Mouse (Mus musculus): ENCODE measurements around the gene Fen1.

Fen1 gene

DNA sequence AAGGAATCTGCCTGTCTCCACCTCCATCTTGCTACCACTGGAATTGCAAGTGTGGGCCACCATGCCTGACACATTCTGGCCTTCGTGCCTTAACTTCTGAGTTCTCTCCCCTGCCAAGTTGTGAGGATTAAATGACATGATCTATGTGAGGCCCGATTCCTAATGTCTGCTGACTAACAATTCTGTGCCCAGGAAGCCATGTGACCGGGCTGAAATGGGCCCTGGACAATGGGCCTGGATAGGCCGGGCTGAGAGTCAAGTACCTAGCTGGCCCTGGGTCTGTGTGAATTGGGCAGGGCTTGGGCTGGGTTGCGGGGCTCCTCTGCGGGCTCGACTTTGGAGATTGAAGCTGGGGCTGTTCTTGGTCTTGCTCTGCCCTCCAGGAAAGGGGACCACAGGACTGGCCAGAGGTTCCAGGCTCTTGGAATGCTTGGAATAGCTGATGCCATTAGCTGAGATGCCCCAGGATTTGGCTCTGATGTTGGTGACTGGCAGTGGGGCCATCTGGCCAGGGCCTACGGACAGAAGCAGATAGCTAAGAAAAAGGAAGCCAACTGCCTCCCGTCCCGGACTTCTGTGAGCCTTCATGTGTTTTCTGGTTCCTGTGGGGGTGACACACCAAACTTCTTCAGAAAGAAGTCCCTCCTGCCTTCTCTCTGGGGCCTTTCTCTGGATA is 10.0 kb upstream of the Fen1 start:
- DNase-seq (ENCODE audit: low spot score) = no peak

DNA sequence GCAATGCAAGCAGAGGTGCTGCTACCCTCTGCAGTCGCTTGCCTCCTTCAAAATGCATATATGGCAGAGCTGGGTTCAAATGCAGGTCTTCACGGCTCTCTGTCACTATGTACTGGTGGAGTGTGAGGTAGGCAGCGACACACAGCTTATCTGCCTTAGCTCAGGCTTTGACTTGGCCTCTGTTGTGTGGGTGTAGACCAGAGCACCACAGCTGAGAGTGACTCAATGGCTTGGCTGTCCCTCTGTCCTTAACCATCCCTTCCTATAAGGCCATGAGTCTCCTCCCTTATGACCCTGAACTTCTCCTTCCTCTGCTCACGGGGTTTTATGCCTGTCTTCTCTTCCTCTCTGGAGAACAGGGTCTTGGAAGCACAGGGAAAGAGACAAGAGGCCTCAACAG is 6.9 kb upstream of the Fen1 start:
- no peak for DNase-seq (ENCODE audit: low spot score)

DNA sequence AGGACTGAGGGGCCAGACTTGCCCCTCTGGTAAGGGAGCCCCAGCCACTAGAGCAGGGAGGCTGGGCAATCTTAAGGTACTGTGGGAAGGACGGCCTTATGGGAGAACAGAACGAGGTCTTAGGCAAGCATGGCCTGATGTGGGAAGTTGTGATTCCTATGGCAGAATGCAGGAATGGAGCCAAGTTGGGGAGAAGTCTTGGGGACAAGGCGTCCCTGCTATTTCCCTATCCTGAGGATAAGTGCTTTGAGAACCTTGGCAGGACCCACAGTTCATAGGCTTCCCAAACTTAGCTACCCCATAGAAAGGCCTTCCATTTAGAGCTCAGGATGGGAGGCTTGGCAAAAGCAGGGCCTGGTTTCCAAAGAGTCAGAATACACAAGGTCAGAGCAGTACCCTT is 4.9 kb upstream of the Fen1 start:
- no peak for DNase-seq (ENCODE audit: low spot score)

DNA sequence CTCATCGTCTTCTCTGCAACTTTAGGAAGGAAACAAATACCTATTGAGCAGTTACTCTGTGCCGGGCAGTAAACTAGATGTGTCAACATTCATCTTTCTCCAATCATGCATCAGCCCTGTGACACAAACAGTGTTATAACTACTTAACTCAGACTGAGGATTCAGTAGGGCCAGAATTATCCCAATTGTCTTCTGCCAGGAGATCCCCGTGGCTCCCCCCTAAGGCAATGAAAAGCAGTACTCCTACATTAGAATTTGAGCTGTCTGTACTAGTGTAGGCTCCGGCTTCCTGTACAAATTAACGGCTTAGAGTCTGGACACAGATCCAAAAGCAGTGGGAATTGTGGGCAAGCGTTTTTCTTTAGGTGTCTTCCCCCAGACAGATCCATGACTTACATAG is 1.1 kb upstream of the Fen1 start:
- DNase-seq (ENCODE audit: low spot score) = no peak

DNA sequence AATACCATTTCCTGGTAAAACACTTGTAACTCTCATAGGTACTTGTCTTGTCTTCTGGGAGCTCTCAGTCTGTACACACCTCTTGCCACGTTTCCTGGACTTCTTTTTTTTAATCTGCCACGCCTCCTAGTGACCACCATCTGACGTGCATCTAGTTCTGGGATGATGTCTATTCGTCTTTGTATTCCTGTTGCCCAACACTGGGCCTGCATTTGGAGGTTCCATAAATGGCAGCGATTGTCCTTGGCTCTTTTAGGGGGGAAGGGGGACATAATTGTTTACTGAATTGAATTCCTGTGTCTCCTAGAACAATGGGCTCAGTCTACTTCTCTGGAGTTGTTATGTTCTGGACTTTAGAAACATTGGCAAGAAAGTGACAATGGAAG is 640 bp upstream of the Fen1 start:
- DNase-seq (ENCODE audit: low spot score) = no peak

DNA sequence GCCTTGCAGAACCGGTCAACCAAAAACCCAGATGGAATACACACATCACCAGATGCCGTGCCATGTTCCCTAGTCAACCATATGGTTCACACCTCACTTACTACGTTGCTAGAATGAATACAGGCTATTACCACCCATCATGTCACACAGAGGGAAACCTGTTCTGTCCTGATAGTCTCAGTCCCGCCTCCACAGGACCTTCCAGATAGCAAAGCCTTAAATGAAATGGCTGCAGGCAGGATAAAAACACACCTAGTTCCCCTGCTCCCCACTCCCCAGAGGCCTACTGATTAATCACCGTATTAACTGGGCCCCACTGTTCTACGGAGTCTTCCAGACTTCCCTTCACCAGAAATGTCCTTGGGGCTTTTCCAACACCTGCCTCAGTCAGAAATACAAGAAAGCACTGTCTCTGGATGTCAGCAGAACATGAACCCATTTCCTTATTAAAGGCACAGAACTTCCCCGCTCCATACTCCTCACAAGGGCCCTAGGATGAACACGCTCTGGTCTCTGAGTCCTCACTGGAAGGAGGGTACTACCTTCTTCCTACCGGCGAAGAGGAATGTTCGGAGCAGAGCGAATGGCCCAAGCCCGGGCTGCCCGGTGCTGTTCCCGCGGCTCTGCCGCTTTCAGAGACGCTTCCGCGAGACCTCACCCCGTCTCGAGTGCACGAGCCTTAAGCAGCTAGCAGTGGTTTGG is 672 bp downstream of the Fen1 start:
- DNase-seq (ENCODE audit: low spot score) = no peak

DNA sequence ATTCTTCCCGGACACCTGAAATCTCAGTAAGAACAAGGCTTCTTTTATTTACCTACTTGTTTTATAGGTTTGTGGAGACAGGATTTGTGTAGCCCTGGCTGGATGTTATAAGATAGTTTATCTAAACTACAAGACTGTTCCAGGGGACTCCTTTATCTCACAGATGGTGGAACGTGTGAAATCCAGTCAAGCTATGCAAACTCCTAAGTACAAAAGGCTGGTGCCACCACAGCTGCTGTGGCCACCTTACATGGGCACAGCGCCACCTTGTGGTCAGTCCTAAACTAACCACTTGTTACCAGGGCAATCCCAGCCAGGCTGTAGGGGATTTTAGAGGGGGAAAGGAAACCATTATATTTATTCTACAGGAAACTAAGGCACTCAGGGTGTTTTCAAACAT is 5.2 kb downstream of the Fen1 start:
- DNase-seq (ENCODE audit: low spot score) = peak; percentile 48

DNA sequence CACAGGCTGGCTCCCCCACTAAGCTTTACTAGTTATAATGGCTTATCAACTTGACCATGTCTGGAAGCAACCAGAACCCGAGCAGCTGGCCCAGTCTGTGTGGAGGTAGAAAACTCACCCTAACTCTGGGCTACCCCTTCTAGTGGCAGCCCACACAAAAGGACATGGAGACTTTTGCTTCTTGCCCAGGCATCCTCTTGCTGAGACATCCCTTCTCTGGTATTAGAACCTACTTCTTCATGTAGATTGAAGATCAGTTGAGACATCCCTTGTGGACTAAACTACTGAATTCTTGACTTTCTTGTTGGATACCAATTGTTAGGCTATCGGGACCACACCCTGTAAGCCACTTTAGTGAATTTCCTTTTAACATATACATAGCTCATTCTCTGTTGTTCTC is 5.7 kb downstream of the Fen1 start:
- DNase-seq (ENCODE audit: low spot score) = no peak

DNA sequence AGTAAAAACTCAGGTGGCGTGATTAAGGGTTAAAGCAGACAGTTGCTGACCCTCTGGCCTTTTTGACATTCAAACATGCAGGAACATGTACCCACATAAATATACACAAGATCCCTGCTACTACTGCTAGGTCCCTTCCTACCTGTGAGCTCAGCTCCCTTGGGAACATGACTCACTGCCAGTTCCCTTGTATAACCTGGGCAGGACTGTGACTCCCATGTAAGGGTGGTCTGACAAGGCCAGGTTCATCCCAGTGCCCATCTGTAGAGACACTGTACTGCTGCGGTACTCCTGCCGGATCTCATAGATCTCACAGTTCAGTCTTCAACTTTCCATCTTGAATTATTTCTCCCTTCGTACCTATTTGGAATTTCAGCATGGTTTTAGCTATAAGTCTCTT is 6.8 kb downstream of the Fen1 start:
- no peak for DNase-seq (ENCODE audit: low spot score)

DNA sequence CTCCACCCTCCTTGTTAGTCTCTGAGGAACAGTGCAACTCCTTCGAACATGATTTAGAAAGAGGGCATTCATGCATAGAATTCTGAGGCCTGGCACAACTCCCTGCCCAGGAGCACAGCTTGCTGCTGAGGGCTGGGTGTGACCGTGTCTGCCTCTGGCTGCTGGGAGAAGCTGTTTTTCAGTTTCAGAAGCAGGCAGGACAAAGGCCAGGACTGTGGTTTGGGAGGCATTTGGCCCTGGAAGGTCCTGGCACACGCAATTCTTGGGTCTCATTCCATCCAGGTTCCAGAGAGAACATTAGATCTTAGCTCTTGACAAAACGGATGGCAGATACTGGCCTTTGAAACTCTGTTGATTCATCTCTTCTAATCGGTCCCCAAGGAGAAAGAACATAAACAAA is 8.7 kb downstream of the Fen1 start:
- no peak for DNase-seq (ENCODE audit: low spot score)

DNA sequence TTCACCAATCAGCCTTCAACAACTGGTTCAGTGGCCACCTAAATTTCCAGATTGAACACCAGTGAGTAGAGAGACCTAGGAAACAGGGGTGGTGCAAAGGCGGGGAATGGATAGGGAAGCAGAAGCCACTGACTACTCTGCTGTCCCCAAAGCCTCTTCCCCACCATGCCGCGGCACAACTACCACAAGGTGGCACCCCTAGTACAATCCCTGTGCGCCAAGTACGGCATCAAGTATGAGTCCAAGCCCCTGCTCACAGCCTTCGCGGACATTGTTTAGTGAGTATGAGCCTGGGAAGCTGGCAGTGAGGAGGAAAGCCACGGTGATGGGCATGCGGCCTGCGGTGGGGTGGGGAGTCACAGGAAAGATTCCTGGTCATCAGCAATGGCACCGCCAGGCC is 9.6 kb downstream of the Fen1 start:
- DNase-seq (ENCODE audit: low spot score) = no peak

DNA sequence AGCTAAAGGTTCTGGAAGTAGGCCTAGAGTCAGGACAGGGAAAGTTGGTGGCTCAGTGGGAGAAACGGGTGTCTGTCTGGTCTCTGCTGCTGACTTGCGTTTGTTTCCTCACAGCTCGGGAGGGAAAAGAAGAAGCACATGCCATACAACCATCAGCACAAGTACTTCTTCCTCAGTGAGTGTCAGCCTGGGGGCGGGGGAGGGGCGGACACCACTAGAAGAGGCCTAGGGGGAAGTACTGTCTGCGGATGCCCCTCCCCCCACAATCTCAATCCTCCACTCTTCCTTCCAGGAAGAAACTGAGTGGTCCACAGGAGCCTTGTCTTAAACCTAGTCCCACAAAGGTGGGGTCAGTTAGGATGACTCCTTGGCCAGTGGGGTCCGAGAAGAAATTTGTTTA is 12.6 kb downstream of the Fen1 start:
- DNase-seq (ENCODE audit: low spot score) = no peak

DNA sequence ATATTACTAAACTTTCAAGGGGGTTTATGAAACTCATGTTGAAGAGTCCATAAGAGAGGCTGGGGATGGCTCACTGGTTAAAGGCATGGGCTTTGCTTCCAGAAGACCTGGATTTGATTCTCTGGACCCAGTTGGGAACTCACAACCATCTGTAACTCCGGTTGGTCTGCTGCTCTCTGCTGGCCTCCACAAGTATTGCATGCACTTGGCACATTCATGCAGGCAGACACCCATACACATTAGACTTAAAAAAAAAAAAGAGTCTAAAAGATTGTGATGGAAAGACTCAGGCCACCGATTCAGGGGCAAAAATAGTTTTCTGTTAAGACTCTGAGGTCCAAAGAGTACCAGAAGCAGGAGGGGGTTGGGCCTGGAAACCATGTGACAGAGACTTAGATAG is 13.2 kb downstream of the Fen1 start:
- DNase-seq (ENCODE audit: low spot score) = peak; percentile 42

DNA sequence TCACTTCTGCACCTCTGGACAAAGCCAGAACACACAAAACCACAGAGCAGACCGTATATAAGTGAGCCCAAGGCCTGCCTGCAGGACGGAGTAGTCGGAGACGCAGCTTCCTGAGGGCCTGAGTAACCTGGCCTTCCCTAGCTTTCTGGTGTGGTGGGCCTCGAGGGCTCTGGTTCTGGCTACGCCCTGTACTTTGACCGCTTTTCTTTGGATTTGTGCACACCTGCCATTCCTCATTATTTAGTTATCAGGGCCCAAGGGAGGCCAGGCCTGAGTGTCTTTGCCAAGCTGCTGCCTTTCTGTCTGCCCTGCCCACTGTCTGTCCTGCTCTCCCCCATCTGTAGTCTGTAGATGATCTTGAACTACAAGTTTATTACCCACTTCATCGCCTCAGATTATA is 14.0 kb downstream of the Fen1 start:
- DNase-seq (ENCODE audit: low spot score) = no peak

DNA sequence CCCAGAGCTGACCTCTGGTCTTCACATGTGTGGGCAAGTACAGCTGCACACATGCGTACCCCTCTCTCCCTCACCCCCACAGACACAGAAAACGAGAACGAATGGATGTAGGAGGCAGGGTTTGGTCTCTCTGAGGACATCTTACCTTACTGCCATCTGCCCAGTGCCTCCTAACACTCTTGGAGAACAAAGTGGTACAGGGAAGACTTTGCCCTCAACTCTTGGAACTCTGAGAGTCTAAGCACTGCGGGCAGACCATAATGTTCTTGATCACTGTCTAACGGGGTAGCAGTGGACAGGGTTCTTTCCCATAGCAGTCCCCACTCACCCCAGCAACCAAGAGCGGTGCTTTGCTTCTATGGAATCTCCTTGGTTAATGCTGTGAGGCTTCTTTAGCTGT is 14.9 kb downstream of the Fen1 start:
- no peak for DNase-seq (ENCODE audit: low spot score)

DNA sequence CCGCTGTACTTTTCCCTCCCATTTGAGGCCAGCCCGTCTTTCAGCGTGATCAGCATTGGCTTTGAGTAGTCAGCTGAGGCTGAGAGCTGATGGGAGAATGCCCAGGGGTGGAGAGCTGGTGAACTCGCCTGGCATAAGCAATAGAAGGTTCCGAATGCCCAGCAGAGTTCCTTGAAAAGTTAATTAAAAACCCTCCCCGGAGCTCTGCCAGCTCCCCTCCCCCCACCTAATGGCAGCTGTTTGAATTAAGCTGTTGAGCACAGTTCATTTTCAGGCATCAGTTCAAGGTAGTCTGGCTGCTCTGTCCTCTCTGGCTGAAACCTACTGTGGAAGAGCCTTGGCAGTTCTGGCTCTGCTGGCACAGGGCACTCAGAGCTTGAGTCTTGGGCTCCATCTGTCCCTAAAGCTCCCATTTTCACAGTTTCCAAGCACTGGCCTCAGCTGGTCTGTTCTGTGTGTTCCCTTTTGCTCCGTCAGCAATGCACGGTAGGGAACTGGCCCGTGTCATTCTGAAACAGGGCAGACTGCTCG is 15.6 kb downstream of the Fen1 start:
- no peak for DNase-seq (ENCODE audit: low spot score)

DNA sequence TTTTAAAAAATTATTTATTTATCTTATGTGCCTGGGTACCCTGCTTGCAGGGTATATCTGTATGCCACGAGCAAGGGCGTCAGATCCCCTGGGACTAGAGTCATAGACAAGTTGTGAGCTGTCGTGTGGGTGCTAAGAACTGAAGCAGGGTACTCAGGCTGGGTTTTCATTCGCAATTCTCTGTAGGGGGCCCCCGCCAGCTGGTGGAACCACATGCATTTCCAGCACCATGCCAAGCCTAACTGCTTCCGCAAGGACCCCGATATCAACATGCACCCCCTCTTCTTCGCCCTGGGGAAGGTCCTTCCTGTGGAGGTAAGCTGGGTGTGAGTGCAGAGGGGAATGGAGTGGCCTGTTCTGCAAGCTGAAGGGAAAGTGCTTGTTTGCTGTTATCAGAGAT is 17.4 kb downstream of the Fen1 start:
- DNase-seq (ENCODE audit: low spot score) = no peak

DNA sequence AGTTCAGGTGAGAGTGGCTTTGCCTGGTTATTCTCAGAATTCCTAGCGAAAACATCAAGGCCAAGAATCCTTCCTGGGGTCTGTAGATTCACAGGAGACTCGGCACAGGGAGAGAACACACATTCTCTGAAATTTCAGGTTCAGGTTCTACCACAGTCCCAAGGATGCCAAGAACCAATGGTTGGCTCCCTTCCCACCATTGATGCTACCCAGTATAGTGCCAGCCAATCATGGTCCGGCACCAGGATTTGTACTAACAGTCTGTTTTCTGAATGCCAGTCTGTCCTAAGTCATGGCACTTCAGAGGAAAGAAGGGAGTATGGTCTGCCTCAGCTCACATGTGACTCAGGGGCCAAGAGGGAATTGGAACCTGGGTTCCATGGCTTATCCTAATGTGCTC is 18.1 kb downstream of the Fen1 start:
- DNase-seq (ENCODE audit: low spot score) = no peak

DNA sequence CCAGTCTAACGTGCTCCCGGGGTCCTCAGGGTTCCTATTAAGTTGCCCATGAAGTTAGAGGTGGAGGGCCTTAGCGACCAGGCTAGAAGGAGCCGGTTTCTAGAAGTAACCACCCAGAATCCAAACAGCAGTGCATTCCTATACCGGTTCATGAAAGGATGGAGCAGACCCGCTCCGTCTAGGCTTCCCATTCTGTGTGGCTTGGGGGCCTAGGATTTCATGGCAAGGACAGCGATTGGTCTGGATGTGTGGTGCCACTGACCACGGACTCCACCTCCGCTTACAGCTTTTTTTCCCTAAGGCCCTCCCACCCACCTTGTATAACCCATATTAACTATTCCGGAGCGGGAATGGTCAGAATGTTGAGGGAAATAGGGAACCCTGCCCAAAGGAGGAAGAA is 19.9 kb downstream of the Fen1 start:
- DNase-seq (ENCODE audit: low spot score) = no peak

DNA sequence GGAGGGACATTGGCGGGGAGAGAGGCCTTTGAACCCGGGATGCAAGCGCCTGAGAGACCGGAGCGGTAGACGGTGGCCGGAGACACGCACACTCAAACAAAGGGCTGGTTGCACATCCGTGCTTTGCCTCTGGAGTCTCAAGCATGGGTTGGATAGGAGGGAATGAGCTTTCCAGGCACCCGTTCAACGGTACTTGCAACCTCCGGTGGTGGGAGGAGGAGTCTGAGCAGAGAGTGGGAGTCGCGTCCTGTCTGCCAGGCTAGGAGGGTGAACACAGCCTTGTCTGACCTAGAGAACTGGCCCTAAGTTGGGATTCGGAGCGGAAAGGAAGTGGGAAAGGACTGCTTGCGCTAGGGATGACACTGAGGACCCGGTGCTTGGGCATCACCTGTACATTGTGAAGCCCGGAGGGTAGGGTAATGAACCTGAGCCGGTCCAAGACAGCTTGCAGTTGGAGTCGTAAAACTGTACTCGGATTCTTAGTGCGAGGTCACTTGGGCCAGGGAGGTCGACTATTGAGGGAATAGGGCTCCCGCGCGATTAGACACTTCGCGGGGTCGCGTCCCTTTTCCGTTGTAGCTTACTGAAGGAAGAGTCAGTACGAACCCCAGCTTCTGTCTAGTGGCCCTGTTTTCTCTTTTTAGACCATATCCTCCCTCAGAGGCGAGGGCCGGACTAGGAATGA is 20.5 kb downstream of the Fen1 start:
- no peak for DNase-seq (ENCODE audit: low spot score)

DNA sequence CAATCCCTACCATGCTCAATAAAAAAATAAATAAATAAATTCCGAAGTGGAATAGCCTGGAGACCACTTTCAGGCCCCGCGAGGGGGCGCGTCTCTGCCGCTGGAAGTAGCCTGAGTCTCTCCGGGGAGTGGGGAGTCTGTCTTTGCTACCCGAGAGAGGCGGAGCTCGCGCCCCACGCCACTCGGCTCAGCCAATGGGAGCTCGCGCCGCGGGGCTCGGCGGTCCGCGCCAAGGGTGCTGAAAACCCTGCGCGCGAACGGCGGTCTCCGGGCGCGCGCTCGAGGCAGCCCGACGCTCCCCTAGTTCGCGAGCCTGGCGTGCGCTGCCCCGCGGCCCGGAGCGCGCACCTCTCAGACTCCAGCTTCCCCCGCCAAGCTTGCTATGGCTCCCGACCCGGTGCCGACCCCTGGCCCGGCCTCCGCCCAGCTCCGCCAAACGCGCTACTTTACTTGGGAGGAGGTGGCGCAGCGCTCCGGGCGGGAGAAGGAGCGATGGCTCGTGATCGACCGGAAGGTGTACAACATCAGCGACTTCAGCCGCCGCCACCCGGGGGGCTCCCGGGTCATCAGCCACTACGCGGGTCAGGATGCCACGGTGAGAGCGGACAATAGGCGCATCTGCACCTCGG is 21.2 kb downstream of the Fen1 start, which contains the start of gene Fads1:
Fads1 (plus strand) TSS at position 219 of the 629 bp plus-strand sequence.
- peak; percentile 76 for DNase-seq (ENCODE audit: low spot score)

DNA sequence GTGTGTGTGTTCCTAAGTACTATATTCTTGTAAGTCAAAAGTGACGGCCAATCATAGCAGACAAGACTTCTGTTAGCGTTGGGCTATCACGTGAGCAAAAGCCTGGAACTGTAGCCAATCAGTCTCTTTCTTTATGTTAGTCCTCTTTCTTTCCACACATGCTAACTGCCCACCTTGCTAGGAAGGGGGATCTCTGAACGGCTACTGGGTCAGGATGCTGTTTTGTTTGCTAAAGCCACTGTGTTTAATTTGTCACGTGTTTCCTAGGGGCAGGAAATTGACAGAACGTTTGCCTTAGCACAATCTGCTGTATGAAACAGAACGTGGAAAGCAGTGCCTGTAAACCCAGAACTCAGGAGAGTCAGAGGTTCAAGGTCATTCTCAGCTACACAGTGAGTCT is 21.8 kb downstream of the Fen1 start:
- DNase-seq (ENCODE audit: low spot score) = no peak

DNA sequence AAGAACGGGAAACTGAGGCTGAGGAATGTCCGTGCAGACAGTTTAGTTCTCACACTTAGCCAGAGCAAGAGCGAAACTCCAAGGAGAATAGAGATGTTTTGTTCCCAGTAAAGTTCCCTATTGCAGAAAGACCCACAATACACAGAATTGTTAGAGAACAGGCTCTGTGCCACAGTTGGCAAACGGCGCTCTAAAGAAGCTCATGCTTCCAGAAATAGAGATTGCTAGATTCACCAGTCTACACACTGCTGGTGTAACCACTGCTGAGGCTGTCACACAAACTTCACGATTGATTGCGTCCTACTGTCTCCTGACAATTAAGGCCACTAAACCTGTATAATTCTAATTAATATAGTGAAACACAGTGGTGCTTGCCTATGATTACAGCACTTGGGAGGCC is 22.7 kb downstream of the Fen1 start:
- no peak for DNase-seq (ENCODE audit: low spot score)
